In genomic region chr13:100849137-100849536, GRCm38 (mm10) we compare ENCODE assay signal across 24 mouse cellular contexts. TPM values are rescaled to one million over a fixed set of nuclear protein-coding genes. Genes with fewer than 3 reads are reported as not detected.
DNase-seq lines count a peak whose midpoint lies in the region; ATAC-seq and TF ChIP-seq lines count a peak whose summit lies in the region.
"Had no signal": no experiment of that assay in that cellular context is flagged by ENCODE, and none has a peak within 500 bp of the region (broad histone marks: within the 10 kb centered on the region; RNA-seq: fewer than 3 reads in every experiment).

No protein-coding gene starts in this region.

- H3K27me3 ChIP-seq in liver, embryonic 11.5 days (replicated peaks; ENCODE audit: control insufficient read depth, insufficient read depth, low read length): no peaks in the 10 kb centered on the region
- H3K27me3 ChIP-seq in liver, postnatal 0 days (ENCODE audit: insufficient read depth, low read length): no peaks in the 10 kb centered on the region
- H3K27me3 ChIP-seq in forebrain, embryonic 14.5 days (replicated peaks; ENCODE audit: control insufficient read depth, insufficient read depth, low read length): no peaks in the 10 kb centered on the region
- H3K27me3 ChIP-seq: embryonic facial prominence, embryonic 15.5 days; forebrain, embryonic 15.5 days; heart, embryonic 15.5 days; Patski had no signal

- peak; percentile 39; the same call in 1 of the 2 replicates for ATAC-seq in liver, embryonic 11.5 days (replicated peaks; ENCODE audit: low FRiP score)
- ATAC-seq in liver, postnatal 0 days: peak; percentile 75
- no peak for ATAC-seq in forebrain, embryonic 14.5 days
- ATAC-seq: forebrain, embryonic 15.5 days; Patski had no signal

- H3K9me3 ChIP-seq in liver, embryonic 11.5 days (ENCODE audit: control insufficient read depth, low read length): no peaks in the 10 kb centered on the region
- no peaks in the 10 kb centered on the region for H3K9me3 ChIP-seq in liver, postnatal 0 days (ENCODE audit: low read length)
- H3K9me3 ChIP-seq in forebrain, embryonic 14.5 days (replicated peaks; ENCODE audit: control insufficient read depth, low read length): no peaks in the 10 kb centered on the region
- H3K9me3 ChIP-seq: embryonic facial prominence, embryonic 15.5 days; forebrain, embryonic 10.5 days; forebrain, embryonic 15.5 days; heart, embryonic 15.5 days; hindbrain, embryonic 10.5 days had no signal

- H3K36me3 ChIP-seq in liver, embryonic 11.5 days (ENCODE audit: control insufficient read depth, insufficient read depth, low read length): no peaks in the 10 kb centered on the region
- no peaks in the 10 kb centered on the region for H3K36me3 ChIP-seq in liver, postnatal 0 days (replicated peaks; ENCODE audit: insufficient read depth, low read length)
- no peaks in the 10 kb centered on the region for H3K36me3 ChIP-seq in forebrain, embryonic 14.5 days (ENCODE audit: control insufficient read depth, insufficient read depth, low read length)
- H3K36me3 ChIP-seq: embryonic facial prominence, embryonic 15.5 days; forebrain, embryonic 10.5 days; forebrain, embryonic 15.5 days; heart, embryonic 15.5 days; hindbrain, embryonic 10.5 days had no signal

- no peak for TF ChIP-seq EP300 in liver, postnatal 0 days (IDR thresholded peaks at IDR 0.05; ENCODE audit: low read depth)

- no peak overlapping the region for H3K4me2 ChIP-seq in liver, embryonic 11.5 days
- no peak overlapping the region for H3K4me2 ChIP-seq in liver, postnatal 0 days (ENCODE audit: low read depth, low read length)
- no peak overlapping the region for H3K4me2 ChIP-seq in forebrain, embryonic 14.5 days (ENCODE audit: low read length)
- H3K4me2 ChIP-seq: embryonic facial prominence, embryonic 15.5 days; forebrain, embryonic 15.5 days; heart, embryonic 11.5 days; heart, embryonic 15.5 days; hindbrain, embryonic 14.5 days had no signal

- DNase-seq in heart, adult 11 months: peak; percentile 54
- DNase-seq in heart, postnatal 25 days (ENCODE audit: low spot score): no peak
- DNase-seq in R1 (ENCODE audit: low read depth, low spot score): peak; percentile 69
- DNase-seq in liver, embryonic 11.5 days (ENCODE audit: low spot score): no peak
- DNase-seq in liver, postnatal 0 days: no peak
- no peak for DNase-seq in layer of hippocampus, postnatal 25 days (ENCODE audit: extremely low spot score in 1 of 2, low spot score in 1 of 2)
- no peak for DNase-seq in cerebellum, adult 11 months
- no peak for DNase-seq in forebrain, embryonic 14.5 days (ENCODE audit: low spot score)
- DNase-seq: adrenal gland, postnatal 10 days; cerebellum, adult 11-12 months; cerebellum, adult 9-10 months; cerebellum, postnatal 36 days; gastrocnemius, postnatal 36 days; heart, adult 2 months; heart, postnatal 14 days had no signal

- no peak overlapping the region for H3K27ac ChIP-seq in liver, embryonic 11.5 days (ENCODE audit: low read depth, low read length)
- H3K27ac ChIP-seq in liver, postnatal 0 days (ENCODE audit: low read depth): no peak overlapping the region
- no peak overlapping the region for H3K27ac ChIP-seq in forebrain, embryonic 14.5 days (ENCODE audit: low read depth, low read length)
- H3K27ac ChIP-seq: embryonic facial prominence, embryonic 15.5 days; forebrain, embryonic 10.5 days; forebrain, embryonic 15.5 days; heart, adult 2 months; heart, embryonic 15.5 days; hindbrain, embryonic 10.5 days; hindbrain, embryonic 14.5 days had no signal

- 94% methylated on average over 3 of the region's 3 CpGs for WGBS in liver, embryonic 11.5 days
- 86% methylated on average over 3 of the region's 3 CpGs for WGBS in liver, postnatal 0 days (ENCODE audit: insufficient replicate concordance)
- 83% methylated on average over 3 of the region's 3 CpGs for WGBS in forebrain, embryonic 14.5 days

- intact Hi-C loops in heart, postnatal 25 days (cut with DNase I): no loop called here

- H3K4me3 ChIP-seq in liver, embryonic 11.5 days (ENCODE audit: low read depth, low read length): no peak overlapping the region
- H3K4me3 ChIP-seq in liver, postnatal 0 days (ENCODE audit: low read depth, low read length): no peak overlapping the region
- H3K4me3 ChIP-seq in forebrain, embryonic 14.5 days (ENCODE audit: low read depth, low read length): no peak overlapping the region
- H3K4me3 ChIP-seq: embryonic facial prominence, embryonic 15.5 days; erythroblast, embryonic 14.5 days; forebrain, embryonic 10.5 days; forebrain, embryonic 15.5 days; heart, adult 2 months; heart, embryonic 15.5 days; hindbrain, embryonic 10.5 days had no signal

- H3K4me1 ChIP-seq in liver, embryonic 11.5 days (replicated peaks; ENCODE audit: control insufficient read depth, insufficient read depth, low read length): no peaks in the 10 kb centered on the region
- no peaks in the 10 kb centered on the region for H3K4me1 ChIP-seq in liver, postnatal 0 days (ENCODE audit: insufficient read depth)
- H3K4me1 ChIP-seq in forebrain, embryonic 14.5 days (ENCODE audit: control insufficient read depth, insufficient read depth, low read length): no peaks in the 10 kb centered on the region
- H3K4me1 ChIP-seq: forebrain, embryonic 10.5 days; heart, embryonic 15.5 days had no signal

- no peak overlapping the region for H3K9ac ChIP-seq in liver, embryonic 11.5 days (ENCODE audit: low read depth, low read length)
- H3K9ac ChIP-seq in liver, postnatal 0 days (replicated peaks): no peak overlapping the region
- H3K9ac ChIP-seq in forebrain, embryonic 14.5 days (ENCODE audit: low read length): no peak overlapping the region
- H3K9ac ChIP-seq: embryonic facial prominence, embryonic 15.5 days; forebrain, embryonic 15.5 days; heart, embryonic 15.5 days; hindbrain, embryonic 14.5 days had no signal

- no peak for TF ChIP-seq CTCF in liver, postnatal 0 days (IDR thresholded peaks at IDR 0.05; ENCODE audit: low read depth)

RNA-seq across cellular contexts. Expression of gene Slc30a5, which starts 15.9 kb away (rescaled TPM):
- total RNA-seq in heart, postnatal 25 days (2021): 10 to 100 TPM; 20.5 to 23.8 TPM
- polyA plus RNA-seq in liver, embryonic 11.5 days (2014; fragmentation: Nextera tagmentation; extraction: Ambion mirVana): 56.2 and 61.6 TPM in 2 replicates
- 18.8 and 18.9 TPM in 2 replicates for polyA plus RNA-seq in liver, postnatal 0 days (2015; fragmentation: Nextera tagmentation; extraction: Ambion mirVana)
- 10 to 100 TPM; 37.9 to 40.5 TPM for total RNA-seq in layer of hippocampus, postnatal 25 days (2021)
- polyA plus RNA-seq in forebrain, embryonic 14.5 days (2014; fragmentation: Nextera tagmentation; extraction: Ambion mirVana): 35.8 and 39.4 TPM in 2 replicates

Comparison
In these comparisons a context has a peak if more than half of its experiments do, and no peak if none do; other contexts are left out.
1. DNase-seq: peak in heart, adult 11 months (single experiment) and R1 (single experiment); none in heart, postnatal 25 days (single experiment), liver, embryonic 11.5 days (single experiment), liver, postnatal 0 days (single experiment), layer of hippocampus, postnatal 25 days (0 of 2), cerebellum, adult 11 months (single experiment) and forebrain, embryonic 14.5 days (single experiment).